Mouse (Mus musculus) duodenum, adult 2 months (tissue): ENCODE data around the gene Palm3. TPM values are rescaled to one million over a fixed set of nuclear protein-coding genes. Genes with fewer than 3 reads are reported as not detected.

Source experiments
- polyA plus RNA-seq: library from polyadenylated mRNA; depleted of rRNA; stranded (reverse); fragments of >200 nt; gene quantifications from 2 replicates; pipeline ENCODE4 v1.2.3, GENCODE M21; 2012; ENCODE audit warnings: low replicate concordance; rRNA removed

The Palm3 gene
- 0.05 and 0.19 TPM in 2 replicates for polyA plus RNA-seq

DNA sequence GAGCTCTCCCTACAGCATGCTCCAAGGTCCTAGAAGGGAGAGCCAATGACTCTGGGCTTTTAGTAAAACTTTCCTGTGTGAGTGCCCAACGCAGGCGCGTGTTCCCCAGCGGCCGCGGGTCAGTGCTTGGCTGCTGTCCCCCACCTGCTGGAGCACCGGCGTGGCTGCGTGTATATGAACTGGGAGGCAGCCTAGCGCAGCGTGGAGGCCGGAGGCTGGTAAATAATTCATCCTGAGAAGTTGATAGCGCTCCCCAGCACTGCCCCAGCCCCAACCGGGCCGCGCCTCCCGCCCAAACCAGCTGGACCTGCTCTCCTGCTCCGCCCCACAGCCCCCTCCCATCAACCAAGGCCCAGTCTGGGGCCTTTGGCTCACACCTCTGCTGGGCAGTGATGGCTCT, at the start of gene Palm3:
Gene Palm3, plus strand, starts transcription at position 376 of the 400 bp plus-strand sequence.

DNA sequence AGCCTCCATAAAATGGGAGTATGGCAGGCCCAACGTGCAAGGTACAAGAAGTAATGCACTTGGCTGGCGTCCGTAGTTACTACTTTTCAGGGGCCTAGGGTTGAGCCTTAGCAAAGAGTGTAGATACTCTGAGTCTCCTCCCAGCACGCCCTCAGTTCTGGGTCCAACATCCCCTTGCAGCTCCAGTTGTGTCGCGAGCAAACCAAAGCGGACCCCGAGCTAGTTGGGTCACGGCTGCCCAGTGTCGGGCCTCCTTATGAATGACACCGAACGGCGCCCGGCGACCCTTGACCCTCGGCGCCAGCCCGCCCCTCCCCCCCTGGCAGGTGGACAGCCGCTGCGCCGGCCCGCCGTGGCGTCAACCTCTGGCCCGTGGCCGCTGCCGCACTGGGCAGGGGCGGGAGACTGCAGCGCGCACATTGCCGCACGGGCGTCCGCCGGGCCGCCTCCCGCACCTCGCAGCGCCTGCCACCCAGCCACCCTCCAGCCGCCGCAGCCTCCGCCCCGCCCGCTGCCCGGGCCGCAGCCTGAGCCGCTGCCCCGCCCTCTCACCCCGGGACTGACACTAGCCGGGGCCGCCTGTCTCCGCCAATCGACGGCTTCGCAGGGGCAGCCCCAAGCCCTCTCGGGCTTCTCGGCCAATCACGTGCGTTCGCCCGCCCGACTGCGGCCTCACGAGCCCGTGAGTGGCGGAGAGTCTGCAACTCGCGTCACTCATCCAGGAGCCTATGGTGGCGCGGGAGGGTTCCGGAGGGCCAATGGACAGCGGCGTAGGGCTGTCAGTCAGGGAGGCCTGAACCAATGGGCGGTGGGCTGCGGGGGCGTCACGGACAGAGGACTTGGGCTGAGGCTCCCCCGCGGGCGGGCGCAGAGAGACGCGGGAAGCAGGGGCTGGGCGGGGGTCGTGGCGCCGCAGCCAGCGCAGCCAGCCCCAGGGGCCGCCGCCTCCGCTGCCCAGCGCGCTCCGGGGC, 48.8 kb upstream of the Palm3 start, which contains the start of gene Prkaca:
Gene Prkaca, plus strand, starts transcription at position 844 of the 971 bp plus-strand sequence.

GRCm38 (mm10) chr8:83997511-83998141, 23.6 kb upstream of the Palm3 start, which contains the start of gene Samd1:
Gene Samd1 (plus strand): TSS chr8:83997672.

DNA sequence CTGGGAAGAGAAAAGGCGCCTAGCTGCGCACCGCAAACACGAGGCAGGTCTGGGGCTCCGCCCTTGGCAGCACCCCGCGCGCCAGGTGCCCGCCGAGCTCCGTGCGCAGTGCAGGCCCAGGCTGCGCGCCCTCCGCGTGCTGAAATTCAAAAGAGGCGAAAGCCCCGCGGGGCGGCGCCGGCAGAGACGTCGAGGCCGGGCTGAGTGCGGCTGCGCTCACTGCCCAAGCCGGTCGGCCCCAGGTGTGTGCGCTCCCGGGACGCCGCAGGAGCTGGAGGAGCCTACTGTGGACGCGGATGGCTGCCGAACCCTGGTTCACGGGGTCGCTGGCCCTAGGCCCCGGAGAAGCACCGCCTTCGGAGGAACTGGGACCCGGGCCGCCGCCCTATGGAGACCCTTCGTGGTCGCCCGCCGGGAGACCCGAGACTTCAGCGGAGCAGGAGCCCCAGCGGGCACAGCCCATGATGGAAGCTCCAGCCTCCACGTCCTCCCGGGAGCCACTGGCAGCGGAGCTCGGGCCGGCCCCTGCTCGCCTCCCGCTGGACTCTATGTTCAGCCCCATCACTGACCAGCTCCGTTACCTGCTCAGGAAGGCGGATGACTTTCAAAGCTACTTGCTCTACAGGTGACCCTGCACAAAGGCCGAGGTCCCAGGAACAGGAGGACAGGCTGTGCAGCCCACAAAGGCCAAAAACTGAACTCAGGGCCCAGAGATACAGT, 19.8 kb upstream of the Palm3 start, which contains the start of gene 1700067K01Rik:
Gene 1700067K01Rik, plus strand, starts transcription at position 222 of the 720 bp plus-strand sequence.

GRCm38 (mm10) chr8:84011705-84012498, 9.4 kb upstream of the Palm3 start, which contains the start of gene 2210011C24Rik:
Gene 2210011C24Rik (minus strand): TSS chr8:84012171.

GRCm38 (mm10) chr8:84042066-84042947, 21.0 kb downstream of the Palm3 start, which contains the start of gene Il27ra:
Gene Il27ra (minus strand): TSS chr8:84042589.

DNA sequence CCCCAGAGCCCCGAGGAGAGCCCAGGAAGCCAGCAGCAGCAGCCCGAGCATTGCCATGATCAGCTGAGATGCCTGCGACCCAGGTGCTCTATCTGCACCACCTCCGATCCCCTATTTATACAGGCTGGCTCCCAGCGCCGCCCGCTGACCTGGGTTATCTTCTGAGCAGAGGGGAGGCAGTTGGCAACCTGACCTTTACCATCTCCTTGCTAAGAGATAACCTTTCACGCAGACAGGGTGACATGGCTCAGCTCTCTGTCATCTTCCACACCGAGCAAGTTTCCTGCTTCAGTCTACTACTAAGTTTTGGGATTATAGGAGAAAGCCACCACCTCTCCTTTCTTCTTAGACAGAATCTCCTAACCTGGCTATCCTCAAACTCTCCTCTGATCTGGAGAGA, 23.6 kb downstream of the Palm3 start, which contains the start of gene Rln3:
Gene Rln3, minus strand, starts transcription at position 101 of the 400 bp plus-strand sequence.

DNA sequence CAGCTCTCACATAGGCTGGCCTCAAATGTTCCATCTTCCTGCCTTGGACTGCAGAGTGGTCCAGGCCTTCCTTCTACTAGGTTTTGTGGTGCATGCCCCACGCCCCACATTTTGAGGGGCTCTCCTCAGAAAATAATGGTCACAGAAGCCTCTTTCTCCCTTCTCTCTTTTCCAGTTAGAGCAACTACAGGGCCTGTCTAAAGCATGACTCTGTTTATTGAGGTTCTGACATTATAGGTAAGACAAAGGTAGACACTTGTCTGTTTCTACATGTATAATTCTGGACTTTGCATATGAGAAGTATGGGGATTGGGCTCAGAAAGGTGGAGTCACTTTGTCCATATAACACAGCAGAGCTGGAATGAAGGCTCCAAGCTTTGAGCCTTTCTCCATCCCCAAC, 43.8 kb downstream of the Palm3 start, which contains the start of gene Gm10643:
Gene Gm10643, minus strand, starts transcription at position 101 of the 400 bp plus-strand sequence.

GRCm38 (mm10) chr8:84066291-84066930, 45.1 kb downstream of the Palm3 start, which contains the start of gene Rfx1:
Gene Rfx1 (plus strand): TSS chr8:84066834.

Other genes starting within 250 kb of the Palm3 start
- gene Adgrl1, start 121.4 kb upstream of the Palm3 start, polyA plus RNA-seq, result 9.4 and 15.6 TPM in 2 replicates
- 0.22 and 0.34 TPM in 2 replicates for gene Gm10644, start 66.3 kb upstream of the Palm3 start, polyA plus RNA-seq
- 6.1 and 44.6 TPM in 2 replicates for gene Asf1b, start 66.0 kb upstream of the Palm3 start, polyA plus RNA-seq
- 38.5 and 50.4 TPM in 2 replicates for gene Prkaca, start 48.5 kb upstream of the Palm3 start, polyA plus RNA-seq
- gene Samd1, start 23.8 kb upstream of the Palm3 start, polyA plus RNA-seq, result 33.3 and 36.7 TPM in 2 replicates
- 0.53 TPM in 2 replicates for gene 1700067K01Rik, start 20.0 kb upstream of the Palm3 start, polyA plus RNA-seq
- gene 2210011C24Rik, start 9.3 kb upstream of the Palm3 start, polyA plus RNA-seq, result 10.3 and 11.7 TPM in 2 replicates
- gene Il27ra, start 21.1 kb downstream of the Palm3 start, polyA plus RNA-seq, result 2.7 and 2.9 TPM in 2 replicates
- gene Rln3, start 23.5 kb downstream of the Palm3 start, polyA plus RNA-seq, result 0.33 and 0.85 TPM in 2 replicates
- gene Gm10643, start 43.7 kb downstream of the Palm3 start, polyA plus RNA-seq, result 0.11 and 0.47 TPM in 2 replicates
- gene Rfx1, start 45.4 kb downstream of the Palm3 start, polyA plus RNA-seq, result 28.4 and 32.1 TPM in 2 replicates
- 74.8 and 118 TPM in 2 replicates for gene Dcaf15, start 83.3 kb downstream of the Palm3 start, polyA plus RNA-seq
- gene Podnl1, start 104.5 kb downstream of the Palm3 start, polyA plus RNA-seq, result 4.5 and 9.4 TPM in 2 replicates
- gene Cc2d1a, start 126.5 kb downstream of the Palm3 start, polyA plus RNA-seq, result 35.5 and 51.7 TPM in 2 replicates
- gene 4930432K21Rik, start 126.6 kb downstream of the Palm3 start, polyA plus RNA-seq, result 0.12 and 0.16 TPM in 2 replicates
- gene Nanos3, start 163.7 kb downstream of the Palm3 start, polyA plus RNA-seq, result 0.63 TPM in 1 of 2 replicates, not detected in the other
- gene Zswim4, start 215.6 kb downstream of the Palm3 start, polyA plus RNA-seq, result 12.3 and 16.6 TPM in 2 replicates
- 61.8 and 96.3 TPM in 2 replicates for gene D8Ertd738e, start 228.2 kb downstream of the Palm3 start, polyA plus RNA-seq
- gene Mri1, start 235.9 kb downstream of the Palm3 start, polyA plus RNA-seq, result 88.7 and 124 TPM in 2 replicates
- gene Ccdc130, start 248.9 kb downstream of the Palm3 start, polyA plus RNA-seq, result 14.6 and 19.5 TPM in 2 replicates